Mouse (Mus musculus): ENCODE data around the gene Mapk1ip1l. TPM values are rescaled to one million over a fixed set of nuclear protein-coding genes. Genes with fewer than 3 reads are reported as not detected.
A peak's percentile ranks its signal among the peaks of the same experiment; 100 is the strongest.

The Mapk1ip1l gene
- polyA plus RNA-seq, 1 experiment from 2014 or later = 69.0 TPM

DNA sequence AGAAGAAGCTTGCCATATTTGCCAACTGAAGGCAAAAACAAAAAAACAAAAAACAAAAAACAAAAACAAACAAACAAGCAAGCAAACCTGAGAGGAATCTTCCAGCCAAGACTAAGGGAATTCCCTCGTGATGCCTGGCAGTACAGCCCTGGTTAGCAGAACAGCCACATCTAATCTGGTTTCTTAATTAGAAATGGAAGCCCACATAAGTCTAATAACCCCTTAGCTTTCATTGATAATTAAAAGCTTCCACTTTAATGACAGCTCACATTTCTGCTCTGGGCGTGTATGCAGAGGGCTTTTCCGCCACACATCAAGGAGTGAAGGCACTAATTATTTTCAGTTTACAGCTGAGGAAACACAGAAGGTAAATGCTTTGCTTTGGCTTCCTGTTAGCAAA, 37.2 kb downstream of the Mapk1ip1l start:
- 75% methylated on average over 3 of the region's 3 CpGs for WGBS
- ATAC-seq (ENCODE audit: insufficient number of reproducible peaks, low FRiP score) = no peak
- Histone ChIP-seq H3K4me3 (no peak overlapping the region), H3K36me3 (no peaks in the 10 kb centered on the region), H3K9me3 (replicated peaks) (no peaks in the 10 kb centered on the region), H3K4me1 (replicated peaks) (no peaks in the 10 kb centered on the region), H3K9ac (no peak overlapping the region), H3K27ac (ENCODE audit: poor library complexity, severe bottlenecking) (no peak overlapping the region), H3K27me3 (replicated peaks) (no peaks in the 10 kb centered on the region), H3K4me2 (no peak overlapping the region)

- ATAC-seq (ENCODE audit: insufficient number of reproducible peaks, low FRiP score) = no peak
- WGBS = 77% methylated on average over 10 of the region's 10 CpGs
- H3K27me3 ChIP-seq (replicated peaks) = no peaks in the 10 kb centered on the region
- no peak overlapping the region for H3K4me2 ChIP-seq
- H3K4me1 ChIP-seq (replicated peaks) = no peaks in the 10 kb centered on the region
- no peak overlapping the region for H3K4me3 ChIP-seq
- H3K9ac ChIP-seq = no peak overlapping the region
- H3K36me3 ChIP-seq = no peaks in the 10 kb centered on the region
- no peaks in the 10 kb centered on the region for H3K9me3 ChIP-seq (replicated peaks)
- no peak overlapping the region for H3K27ac ChIP-seq (ENCODE audit: poor library complexity, severe bottlenecking)
Measured at GRCm38 (mm10) chr14:47340231-47340925, 42.3 kb downstream of the Mapk1ip1l start.

DNA sequence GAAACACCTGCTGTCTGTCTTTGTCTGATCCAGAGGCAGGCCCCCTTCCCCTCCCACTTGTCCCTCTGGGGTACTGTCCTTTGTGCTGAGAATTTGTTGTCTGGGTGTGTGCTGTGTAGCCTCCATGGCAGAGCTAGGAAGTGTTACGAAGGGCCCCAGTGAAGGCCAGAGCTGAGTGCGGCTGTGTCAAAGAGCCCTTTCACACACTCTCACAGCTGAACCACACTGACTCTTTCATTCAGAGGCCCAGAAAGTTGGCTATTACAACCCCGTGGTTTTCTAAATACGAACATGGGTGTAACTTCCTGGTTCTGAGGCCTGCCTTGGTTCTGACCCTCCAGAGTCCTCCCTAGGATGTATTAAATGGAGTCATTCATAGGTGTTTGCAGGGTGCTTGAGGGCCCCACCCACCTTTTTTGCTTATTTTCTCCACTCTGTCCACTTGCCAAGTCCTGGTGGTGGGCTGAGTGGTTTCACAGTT, 43.8 kb downstream of the Mapk1ip1l start:
- ATAC-seq (ENCODE audit: insufficient number of reproducible peaks, low FRiP score) = no peak
- Histone ChIP-seq H3K27me3 (replicated peaks) (no peaks in the 10 kb centered on the region), H3K4me3 (no peak overlapping the region), H3K9me3 (replicated peaks) (no peaks in the 10 kb centered on the region), H3K27ac (ENCODE audit: poor library complexity, severe bottlenecking) (no peak overlapping the region), H3K9ac (no peak overlapping the region), H3K36me3 (no peaks in the 10 kb centered on the region), H3K4me2 (no peak overlapping the region), H3K4me1 (replicated peaks) (no peaks in the 10 kb centered on the region)
- 82% methylated on average over 4 of the region's 4 CpGs for WGBS

- WGBS = 79% methylated on average over 1 of the region's 1 CpGs
- no peak for ATAC-seq (ENCODE audit: insufficient number of reproducible peaks, low FRiP score)
- H3K9me3 ChIP-seq (replicated peaks) = no peaks in the 10 kb centered on the region
- no peak overlapping the region for H3K9ac ChIP-seq
- H3K4me1 ChIP-seq (replicated peaks) = no peaks in the 10 kb centered on the region
- H3K36me3 ChIP-seq = no peaks in the 10 kb centered on the region
- no peaks in the 10 kb centered on the region for H3K27me3 ChIP-seq (replicated peaks)
- no peak overlapping the region for H3K4me2 ChIP-seq
- no peak overlapping the region for H3K27ac ChIP-seq (ENCODE audit: poor library complexity, severe bottlenecking)
- H3K4me3 ChIP-seq = no peak overlapping the region
Measured at GRCm38 (mm10) chr14:47346715-47347114, 48.6 kb downstream of the Mapk1ip1l start.

- Histone ChIP-seq H3K9me3 (replicated peaks) (no peaks in the 10 kb centered on the region), H3K27me3 (replicated peaks) (no peaks in the 10 kb centered on the region), H3K4me3 (no peak overlapping the region), H3K9ac (no peak overlapping the region), H3K4me1 (replicated peaks) (no peaks in the 10 kb centered on the region), H3K36me3 (no peaks in the 10 kb centered on the region), H3K4me2 (no peak overlapping the region), H3K27ac (ENCODE audit: poor library complexity, severe bottlenecking) (no peak overlapping the region)
- no peak for ATAC-seq (ENCODE audit: insufficient number of reproducible peaks, low FRiP score)
- WGBS = 87% methylated on average over 2 of the region's 2 CpGs
Measured at GRCm38 (mm10) chr14:47350974-47351373, 52.9 kb downstream of the Mapk1ip1l start.

DNA sequence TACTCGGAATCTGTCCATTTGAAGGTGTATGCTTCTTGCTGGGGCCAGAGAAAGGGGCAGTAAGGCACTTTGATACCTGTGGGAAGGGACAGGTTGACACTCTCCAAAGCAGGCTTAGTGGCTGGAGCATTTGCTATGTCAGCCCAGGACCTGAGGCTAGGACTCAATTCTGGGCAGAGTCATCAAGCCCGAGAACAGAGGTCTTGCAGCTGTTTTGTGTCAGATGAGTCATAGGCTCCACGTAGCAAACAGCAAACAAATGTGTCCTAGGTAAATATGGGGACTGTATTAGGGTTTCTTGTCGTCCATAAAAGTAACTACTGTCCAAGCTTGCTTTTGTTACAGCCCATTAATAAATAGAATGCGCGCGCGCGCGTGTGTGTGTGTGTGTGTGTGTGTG, 54.2 kb downstream of the Mapk1ip1l start:
- H3K9me3 ChIP-seq (replicated peaks) = no peaks in the 10 kb centered on the region
- H3K4me3 ChIP-seq = no peak overlapping the region
- 91% methylated on average over 10 of the region's 10 CpGs for WGBS
- H3K36me3 ChIP-seq = no peaks in the 10 kb centered on the region
- H3K9ac ChIP-seq = no peak overlapping the region
- H3K27ac ChIP-seq (ENCODE audit: poor library complexity, severe bottlenecking) = no peak overlapping the region
- H3K4me1 ChIP-seq (replicated peaks) = no peaks in the 10 kb centered on the region
- H3K4me2 ChIP-seq = no peak overlapping the region
- ATAC-seq (ENCODE audit: insufficient number of reproducible peaks, low FRiP score) = no peak
- H3K27me3 ChIP-seq (replicated peaks) = no peaks in the 10 kb centered on the region

GRCm38 (mm10) chr14:47353240-47353639, 55.2 kb downstream of the Mapk1ip1l start:
- no peak for ATAC-seq (ENCODE audit: insufficient number of reproducible peaks, low FRiP score)
- Histone ChIP-seq H3K27ac (ENCODE audit: poor library complexity, severe bottlenecking) (no peak overlapping the region), H3K4me1 (replicated peaks) (no peaks in the 10 kb centered on the region)

DNA sequence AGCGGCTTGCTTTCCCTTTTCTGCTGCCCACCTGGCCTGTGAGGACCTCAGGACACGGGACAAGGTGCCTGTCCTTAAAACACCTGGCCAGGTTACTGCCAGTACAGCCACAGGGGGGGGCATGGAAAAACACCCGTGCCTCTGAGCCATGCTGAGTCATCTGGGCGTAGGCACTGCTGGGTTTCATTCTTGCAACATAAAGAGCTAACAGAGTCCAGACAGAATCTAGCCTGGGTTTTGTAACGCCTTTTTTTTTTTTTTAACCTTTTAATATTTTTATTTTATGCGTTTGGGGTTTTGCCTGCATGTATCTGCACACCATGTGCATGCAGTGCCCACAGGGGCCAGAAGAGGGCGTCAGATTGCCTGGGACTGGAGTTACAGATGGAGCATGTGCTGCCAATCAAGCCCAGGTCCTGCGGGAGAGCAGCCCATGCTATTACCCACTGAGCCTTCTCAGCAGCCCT, 56.1 kb downstream of the Mapk1ip1l start:
- peak; percentile 88 for ATAC-seq (ENCODE audit: insufficient number of reproducible peaks, low FRiP score)

More at GRCm38 (mm10) chr14:47353240-47353639, 55.2 kb downstream of the Mapk1ip1l start:
- Histone ChIP-seq H3K4me3 (no peak overlapping the region), H3K9me3 (replicated peaks) (no peaks in the 10 kb centered on the region), H3K27me3 (replicated peaks) (no peaks in the 10 kb centered on the region), H3K9ac (no peak overlapping the region), H3K4me2 (no peak overlapping the region), H3K36me3 (no peaks in the 10 kb centered on the region)
- 72% methylated on average over 4 of the region's 4 CpGs for WGBS

DNA sequence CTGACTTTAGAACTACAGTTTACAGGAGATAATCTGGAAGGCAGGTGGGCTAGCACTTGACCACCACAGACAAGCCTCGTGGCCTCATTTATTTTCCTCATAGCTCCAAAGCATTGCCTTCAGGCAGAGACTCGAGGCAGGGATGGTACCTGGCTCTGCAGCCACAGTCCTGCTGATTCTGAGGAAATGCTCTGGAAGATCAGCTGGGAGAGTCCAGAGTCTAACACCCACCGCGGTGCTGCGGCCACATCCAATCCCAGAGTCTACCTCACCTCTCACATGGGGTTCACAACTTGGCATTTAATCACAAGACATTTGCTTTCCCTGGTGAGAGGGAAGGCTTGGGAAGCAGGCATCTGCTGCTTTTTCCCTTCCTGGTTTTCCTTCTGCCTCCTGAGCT, 56.9 kb downstream of the Mapk1ip1l start:
- H3K9me3 ChIP-seq (replicated peaks) = no peaks in the 10 kb centered on the region
- ATAC-seq (ENCODE audit: insufficient number of reproducible peaks, low FRiP score) = no peak
- no peaks in the 10 kb centered on the region for H3K27me3 ChIP-seq (replicated peaks)
- no peaks in the 10 kb centered on the region for H3K36me3 ChIP-seq
- H3K9ac ChIP-seq = no peak overlapping the region
- no peak overlapping the region for H3K4me3 ChIP-seq
- WGBS = 65% methylated on average over 5 of the region's 5 CpGs
- H3K4me2 ChIP-seq = no peak overlapping the region
- H3K4me1 ChIP-seq (replicated peaks) = no peaks in the 10 kb centered on the region; the same call in 1 of the 2 replicates
- no peak overlapping the region for H3K27ac ChIP-seq (ENCODE audit: poor library complexity, severe bottlenecking)

More for the DNA sequence above, 56.1 kb downstream of the Mapk1ip1l start:
- H3K27ac ChIP-seq (ENCODE audit: poor library complexity, severe bottlenecking) = no peak overlapping the region
- 57% methylated on average over 8 of the region's 8 CpGs for WGBS
- no peaks in the 10 kb centered on the region for H3K36me3 ChIP-seq
- H3K9me3 ChIP-seq (replicated peaks) = no peaks in the 10 kb centered on the region
- no peak overlapping the region for H3K9ac ChIP-seq
- H3K4me2 ChIP-seq = no peak overlapping the region
- no peak overlapping the region for H3K4me3 ChIP-seq
- no peaks in the 10 kb centered on the region for H3K27me3 ChIP-seq (replicated peaks)
- no peaks in the 10 kb centered on the region for H3K4me1 ChIP-seq (replicated peaks)

DNA sequence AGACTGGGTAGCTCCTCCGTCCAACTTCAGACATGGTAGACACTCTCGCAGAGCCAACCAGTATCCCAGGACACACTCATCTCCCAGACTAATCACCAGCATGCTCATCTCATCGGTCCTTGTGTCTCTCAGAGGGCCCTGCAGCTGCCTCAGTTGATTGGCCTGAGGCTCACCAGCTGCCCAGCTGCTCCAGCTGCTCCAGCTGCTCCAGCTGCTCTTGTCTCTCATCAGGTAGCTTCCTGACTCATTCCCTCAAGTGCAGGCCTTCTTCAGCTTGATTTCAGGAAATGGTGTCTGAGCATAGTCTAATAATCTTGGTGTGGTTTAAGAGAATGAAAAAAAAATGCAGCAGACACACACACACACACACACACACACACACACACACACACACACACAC, 58.6 kb downstream of the Mapk1ip1l start:
- WGBS = 67% methylated on average over 3 of the region's 3 CpGs
- Histone ChIP-seq H3K4me3 (no peak overlapping the region), H3K27me3 (replicated peaks) (no peaks in the 10 kb centered on the region), H3K9ac (no peak overlapping the region), H3K9me3 (replicated peaks) (no peaks in the 10 kb centered on the region), H3K36me3 (no peaks in the 10 kb centered on the region), H3K27ac (ENCODE audit: poor library complexity, severe bottlenecking) (no peak overlapping the region), H3K4me1 (replicated peaks) (peaks cover under 1% of the 10 kb centered on the region; the same call in 1 of the 2 replicates), H3K4me2 (no peak overlapping the region)
- no peak for ATAC-seq (ENCODE audit: insufficient number of reproducible peaks, low FRiP score)

- WGBS = 70% methylated on average over 3 of the region's 3 CpGs
Measured at GRCm38 (mm10) chr14:47359610-47360009, 61.5 kb downstream of the Mapk1ip1l start.

GRCm38 (mm10) chr14:47361418-47361817, 63.4 kb downstream of the Mapk1ip1l start:
- 88% methylated on average over 2 of the region's 2 CpGs for WGBS
- H3K36me3 ChIP-seq = no peaks in the 10 kb centered on the region
- H3K9me3 ChIP-seq (replicated peaks) = no peaks in the 10 kb centered on the region
- peaks cover 13% of the 10 kb centered on the region for H3K4me1 ChIP-seq (replicated peaks)
- H3K4me2 ChIP-seq = no peak overlapping the region
- ATAC-seq (ENCODE audit: insufficient number of reproducible peaks, low FRiP score) = no peak
- no peaks in the 10 kb centered on the region for H3K27me3 ChIP-seq (replicated peaks)
- H3K4me3 ChIP-seq = no peak overlapping the region
- no peak overlapping the region for H3K9ac ChIP-seq
- no peak overlapping the region for H3K27ac ChIP-seq (ENCODE audit: poor library complexity, severe bottlenecking)

More at GRCm38 (mm10) chr14:47359610-47360009, 61.5 kb downstream of the Mapk1ip1l start:
- Histone ChIP-seq H3K27ac (ENCODE audit: poor library complexity, severe bottlenecking) (no peak overlapping the region), H3K27me3 (replicated peaks) (no peaks in the 10 kb centered on the region), H3K4me2 (no peak overlapping the region), H3K9ac (no peak overlapping the region), H3K9me3 (replicated peaks) (no peaks in the 10 kb centered on the region), H3K36me3 (no peaks in the 10 kb centered on the region), H3K4me1 (replicated peaks) (peaks cover 5% of the 10 kb centered on the region), H3K4me3 (no peak overlapping the region)
- ATAC-seq (ENCODE audit: insufficient number of reproducible peaks, low FRiP score) = no peak
